Mouse (Mus musculus): ENCODE measurements at regions not wholly inside any gene's neighbourhood (a gene's known extent, or its start where the extent isn't known, plus 50 kb on each side); places are given as distances from the start of the nearest gene placed in this dataset.

GRCm38 (mm10) chr3:48658386-48658785, 1098.7 kb downstream of the Pcdh18 start:
- Histone ChIP-seq H3K9me3 (ENCODE audit: control insufficient read depth, low read length) (no peaks in the 10 kb centered on the region), H3K27me3 (replicated peaks; ENCODE audit: control insufficient read depth, insufficient read depth, low read length) (no peaks in the 10 kb centered on the region), H3K27ac (ENCODE audit: low read depth) (no peak overlapping the region), H3K4me3 (ENCODE audit: low read depth, low read length) (no peak overlapping the region), H3K36me3 (ENCODE audit: control insufficient read depth, insufficient read depth, low read length) (no peaks in the 10 kb centered on the region), H3K4me1 (replicated peaks; ENCODE audit: control insufficient read depth, insufficient read depth, low read length) (no peaks in the 10 kb centered on the region), H3K9ac (ENCODE audit: low read length) (no peak overlapping the region), H3K4me2 (ENCODE audit: low read length) (no peak overlapping the region)
- DNase-seq (ENCODE audit: low spot score) (no peak), ATAC-seq (replicated peaks; ENCODE audit: low FRiP score, low TSS enrichment, low read depth) (no peak)
- WGBS = 89% methylated on average over 1 of the region's 1 CpGs

- H3K4me1 ChIP-seq (replicated peaks; ENCODE audit: control insufficient read depth, insufficient read depth, low read length) = no peaks in the 10 kb centered on the region
- DNase-seq (ENCODE audit: low spot score) (no peak), ATAC-seq (replicated peaks; ENCODE audit: low FRiP score, low TSS enrichment, low read depth) (no peak)
- no peak overlapping the region for H3K4me2 ChIP-seq (ENCODE audit: low read length)
- no peak overlapping the region for H3K9ac ChIP-seq (ENCODE audit: low read length)
- no peaks in the 10 kb centered on the region for H3K9me3 ChIP-seq (ENCODE audit: control insufficient read depth, low read length)
- WGBS = 84% methylated on average over 4 of the region's 4 CpGs
- H3K36me3 ChIP-seq (ENCODE audit: control insufficient read depth, insufficient read depth, low read length) = no peaks in the 10 kb centered on the region
- no peaks in the 10 kb centered on the region for H3K27me3 ChIP-seq (replicated peaks; ENCODE audit: control insufficient read depth, insufficient read depth, low read length)
- H3K4me3 ChIP-seq (ENCODE audit: low read depth, low read length) = no peak overlapping the region
- no peak overlapping the region for H3K27ac ChIP-seq (ENCODE audit: low read depth)
Measured at GRCm38 (mm10) chr3:48655084-48655483, 1102.0 kb downstream of the Pcdh18 start.

GRCm38 (mm10) chr3:48631889-48632483, 1125.1 kb downstream of the Pcdh18 start:
- no peak overlapping the region for H3K27ac ChIP-seq (ENCODE audit: low read depth)
- DNase-seq (ENCODE audit: low spot score) (no peak), ATAC-seq (replicated peaks; ENCODE audit: low FRiP score, low TSS enrichment, low read depth) (peak; percentile 50; the same call in 1 of the 2 replicates)
- no peak overlapping the region for H3K4me2 ChIP-seq (ENCODE audit: low read length)
- WGBS = 26% methylated on average over 3 of the region's 3 CpGs
- H3K4me3 ChIP-seq (ENCODE audit: low read depth, low read length) = no peak overlapping the region
- H3K9ac ChIP-seq (ENCODE audit: low read length) = no peak overlapping the region
- no peaks in the 10 kb centered on the region for H3K36me3 ChIP-seq (ENCODE audit: control insufficient read depth, insufficient read depth, low read length)
- H3K4me1 ChIP-seq (replicated peaks; ENCODE audit: control insufficient read depth, insufficient read depth, low read length) = no peaks in the 10 kb centered on the region
- no peaks in the 10 kb centered on the region for H3K9me3 ChIP-seq (ENCODE audit: control insufficient read depth, low read length)
- H3K27me3 ChIP-seq (replicated peaks; ENCODE audit: control insufficient read depth, insufficient read depth, low read length) = no peaks in the 10 kb centered on the region

GRCm38 (mm10) chr3:48608933-48609332, 1148.2 kb downstream of the Pcdh18 start:
- WGBS = 95% methylated on average over 21 of the region's 21 CpGs
- H3K9me3 ChIP-seq (ENCODE audit: control insufficient read depth, low read length) = no peaks in the 10 kb centered on the region
- ATAC-seq (replicated peaks; ENCODE audit: low FRiP score, low TSS enrichment, low read depth) = no peak
- no peak overlapping the region for H3K4me3 ChIP-seq (ENCODE audit: low read depth, low read length)
- H3K27ac ChIP-seq (ENCODE audit: low read depth) = no peak overlapping the region
- H3K4me1 ChIP-seq (replicated peaks; ENCODE audit: control insufficient read depth, insufficient read depth, low read length) = no peaks in the 10 kb centered on the region
- no peak overlapping the region for H3K4me2 ChIP-seq (ENCODE audit: low read length)
- DNase-seq (ENCODE audit: low spot score) = no peak
- no peak overlapping the region for H3K9ac ChIP-seq (ENCODE audit: low read length)
- no peaks in the 10 kb centered on the region for H3K27me3 ChIP-seq (replicated peaks; ENCODE audit: control insufficient read depth, insufficient read depth, low read length)
- no peaks in the 10 kb centered on the region for H3K36me3 ChIP-seq (ENCODE audit: control insufficient read depth, insufficient read depth, low read length)

- H3K9me3 ChIP-seq (ENCODE audit: control insufficient read depth, low read length) = no peaks in the 10 kb centered on the region
- no peak overlapping the region for H3K4me2 ChIP-seq (ENCODE audit: low read length)
- no peaks in the 10 kb centered on the region for H3K27me3 ChIP-seq (replicated peaks; ENCODE audit: control insufficient read depth, insufficient read depth, low read length)
- H3K27ac ChIP-seq (ENCODE audit: low read depth) = no peak overlapping the region
- 81% methylated on average over 3 of the region's 3 CpGs for WGBS
- H3K36me3 ChIP-seq (ENCODE audit: control insufficient read depth, insufficient read depth, low read length) = no peaks in the 10 kb centered on the region
- H3K4me3 ChIP-seq (ENCODE audit: low read depth, low read length) = no peak overlapping the region
- no peak for ATAC-seq (replicated peaks; ENCODE audit: low FRiP score, low TSS enrichment, low read depth)
- H3K9ac ChIP-seq (ENCODE audit: low read length) = no peak overlapping the region
- no peaks in the 10 kb centered on the region for H3K4me1 ChIP-seq (replicated peaks; ENCODE audit: control insufficient read depth, insufficient read depth, low read length)
- DNase-seq (ENCODE audit: low spot score) = no peak
Measured at GRCm38 (mm10) chr3:48604840-48605239, 1152.3 kb downstream of the Pcdh18 start.

GRCm38 (mm10) chr3:48587341-48587740, 1169.8 kb downstream of the Pcdh18 start:
- H3K27ac ChIP-seq (ENCODE audit: low read depth) = no peak overlapping the region
- DNase-seq (ENCODE audit: low spot score) (no peak), ATAC-seq (replicated peaks; ENCODE audit: low FRiP score, low TSS enrichment, low read depth) (no peak)
- no peak overlapping the region for H3K4me3 ChIP-seq (ENCODE audit: low read depth, low read length)
- H3K4me2 ChIP-seq (ENCODE audit: low read length) = no peak overlapping the region
- no peaks in the 10 kb centered on the region for H3K36me3 ChIP-seq (ENCODE audit: control insufficient read depth, insufficient read depth, low read length)
- H3K4me1 ChIP-seq (replicated peaks; ENCODE audit: control insufficient read depth, insufficient read depth, low read length) = no peaks in the 10 kb centered on the region; the same call in 1 of the 2 replicates
- H3K9ac ChIP-seq (ENCODE audit: low read length) = no peak overlapping the region
- H3K27me3 ChIP-seq (replicated peaks; ENCODE audit: control insufficient read depth, insufficient read depth, low read length) = no peaks in the 10 kb centered on the region
- no peaks in the 10 kb centered on the region for H3K9me3 ChIP-seq (ENCODE audit: control insufficient read depth, low read length)
- 86% methylated on average over 2 of the region's 2 CpGs for WGBS

GRCm38 (mm10) chr3:48586145-48586544, 1171.0 kb downstream of the Pcdh18 start:
- Histone ChIP-seq H3K4me1 (replicated peaks; ENCODE audit: control insufficient read depth, insufficient read depth, low read length) (no peaks in the 10 kb centered on the region; the same call in 1 of the 2 replicates), H3K4me3 (ENCODE audit: low read depth, low read length) (no peak overlapping the region), H3K36me3 (ENCODE audit: control insufficient read depth, insufficient read depth, low read length) (no peaks in the 10 kb centered on the region), H3K27ac (ENCODE audit: low read depth) (no peak overlapping the region), H3K9me3 (ENCODE audit: control insufficient read depth, low read length) (no peaks in the 10 kb centered on the region), H3K4me2 (ENCODE audit: low read length) (no peak overlapping the region), H3K27me3 (replicated peaks; ENCODE audit: control insufficient read depth, insufficient read depth, low read length) (no peaks in the 10 kb centered on the region), H3K9ac (ENCODE audit: low read length) (no peak overlapping the region)
- ATAC-seq (replicated peaks; ENCODE audit: low FRiP score, low TSS enrichment, low read depth) (peak; percentile 70), DNase-seq (ENCODE audit: low spot score) (no peak)
- WGBS = 9% methylated on average over 1 of the region's 1 CpGs

- no peak for ATAC-seq (replicated peaks; ENCODE audit: low FRiP score, low TSS enrichment, low read depth)
- Histone ChIP-seq H3K9ac (ENCODE audit: low read length) (no peak overlapping the region), H3K4me1 (replicated peaks; ENCODE audit: control insufficient read depth, insufficient read depth, low read length) (no peaks in the 10 kb centered on the region; the same call in 1 of the 2 replicates), H3K4me3 (ENCODE audit: low read depth, low read length) (no peak overlapping the region), H3K27ac (ENCODE audit: low read depth) (no peak overlapping the region), H3K9me3 (ENCODE audit: control insufficient read depth, low read length) (no peaks in the 10 kb centered on the region), H3K4me2 (ENCODE audit: low read length) (no peak overlapping the region), H3K36me3 (ENCODE audit: control insufficient read depth, insufficient read depth, low read length) (no peaks in the 10 kb centered on the region), H3K27me3 (replicated peaks; ENCODE audit: control insufficient read depth, insufficient read depth, low read length) (no peaks in the 10 kb centered on the region)
- no peak for DNase-seq (ENCODE audit: low spot score)
Measured at GRCm38 (mm10) chr3:48584340-48584739, 1172.8 kb downstream of the Pcdh18 start.

- Histone ChIP-seq H3K27me3 (replicated peaks; ENCODE audit: control insufficient read depth, insufficient read depth, low read length) (no peaks in the 10 kb centered on the region), H3K27ac (ENCODE audit: low read depth) (no peak overlapping the region), H3K36me3 (ENCODE audit: control insufficient read depth, insufficient read depth, low read length) (no peaks in the 10 kb centered on the region), H3K4me1 (replicated peaks; ENCODE audit: control insufficient read depth, insufficient read depth, low read length) (no peaks in the 10 kb centered on the region; the same call in 1 of the 2 replicates), H3K9ac (ENCODE audit: low read length) (no peak overlapping the region), H3K9me3 (ENCODE audit: control insufficient read depth, low read length) (no peaks in the 10 kb centered on the region), H3K4me2 (ENCODE audit: low read length) (no peak overlapping the region), H3K4me3 (ENCODE audit: low read depth, low read length) (no peak overlapping the region)
- ATAC-seq (replicated peaks; ENCODE audit: low FRiP score, low TSS enrichment, low read depth) (no peak), DNase-seq (ENCODE audit: low spot score) (no peak)
- WGBS = 53% methylated on average over 1 of the region's 1 CpGs
Measured at GRCm38 (mm10) chr3:48582521-48582920, 1174.6 kb downstream of the Pcdh18 start.
